13 mouse cellular contexts compared by ENCODE assay signal in genomic region chr9:120797996-120798663, GRCm38 (mm10).
A peak's percentile ranks its signal among the peaks of the same experiment; 100 is the strongest.
DNase-seq lines count a peak whose midpoint lies in the region; ATAC-seq and TF ChIP-seq lines count a peak whose summit lies in the region.
"Had no signal": no experiment of that assay in that cellular context is flagged by ENCODE, and none has a peak within 500 bp of the region (broad histone marks: within the 10 kb centered on the region; RNA-seq: fewer than 3 reads in every experiment).

No protein-coding gene starts in this region.

- H3K4me3 ChIP-seq in left cerebral cortex, adult 2 months: no peak overlapping the region
- H3K4me3 ChIP-seq in embryonic facial prominence, embryonic 15.5 days (replicated peaks): no peak overlapping the region
- H3K4me3 ChIP-seq: liver, embryonic 15.5 days had no signal

- H3K27me3 ChIP-seq in embryonic facial prominence, embryonic 15.5 days: no peaks in the 10 kb centered on the region
- H3K27me3 ChIP-seq: CH12.LX; liver, embryonic 15.5 days; Patski had no signal

- H3K27ac ChIP-seq in left cerebral cortex, adult 2 months: peak overlapping the region; percentile 50
- no peak overlapping the region for H3K27ac ChIP-seq in embryonic facial prominence, embryonic 15.5 days (replicated peaks)
- H3K27ac ChIP-seq: liver, embryonic 15.5 days; stomach, postnatal 0 days had no signal

- ATAC-seq in embryonic facial prominence, embryonic 15.5 days (ENCODE audit: insufficient number of reproducible peaks, low FRiP score, low TSS enrichment, low read depth): peak; percentile 40; the same call in 1 of the 2 replicates
- ATAC-seq: Patski had no signal

- peaks cover 12% of the 10 kb centered on the region; the same call in 1 of the 2 replicates for H3K4me1 ChIP-seq in embryonic facial prominence, embryonic 15.5 days
- H3K4me1 ChIP-seq: liver, embryonic 15.5 days had no signal

- H3K4me2 ChIP-seq in embryonic facial prominence, embryonic 15.5 days (replicated peaks): no peak overlapping the region
- H3K4me2 ChIP-seq: liver, embryonic 15.5 days had no signal

- no peak for TF ChIP-seq CTCF in left cerebral cortex, adult 2 months (IDR thresholded peaks at IDR 0.05)

- H3K9ac ChIP-seq in embryonic facial prominence, embryonic 15.5 days: no peak overlapping the region
- H3K9ac ChIP-seq: liver, embryonic 15.5 days had no signal

- WGBS in embryonic facial prominence, embryonic 15.5 days: 43% methylated on average over 10 of the region's 10 CpGs

- intact Hi-C loops in left cerebral cortex, adult 2 months (cut with DNase I): loop anchor here (5.0 kb wide), 1 partner anchor 134 kb away; no protein-coding TSS in a partner anchor

- DNase-seq in left cerebral cortex, adult 2 months (ENCODE audit: extremely low spot score in 1 of 2, low spot score in 2 of 2): peak; percentile 39 to 52
- no peak for DNase-seq in left cerebral cortex, adult 11 months (ENCODE audit: low spot score)
- DNase-seq in left cerebral cortex, adult 8-10 months (ENCODE audit: low spot score in 2 of 2): peak; percentile 14 to 71
- DNase-seq in right cerebral cortex, postnatal 36 days (ENCODE audit: low spot score in 2 of 2): peak; percentile 43 to 63
- DNase-seq in Muller cell, postnatal 12 days (ENCODE audit: inconsistent ontology term): no peak
- no peak for DNase-seq in thymus, postnatal 10 days (ENCODE audit: low spot score in 2 of 2)
- DNase-seq: heart, postnatal 14 days; lung, postnatal 36 days had no signal

- no peaks in the 10 kb centered on the region for H3K9me3 ChIP-seq in embryonic facial prominence, embryonic 15.5 days (replicated peaks)
- H3K9me3 ChIP-seq: liver, embryonic 15.5 days had no signal

- H3K36me3 ChIP-seq in embryonic facial prominence, embryonic 15.5 days: no peaks in the 10 kb centered on the region
- H3K36me3 ChIP-seq: liver, embryonic 15.5 days had no signal

Comparison
In these comparisons a context has a peak if more than half of its experiments do, and no peak if none do; other contexts are left out.
1. DNase-seq: peak in left cerebral cortex, adult 2 months (2 of 2), left cerebral cortex, adult 8-10 months (2 of 2) and right cerebral cortex, postnatal 36 days (2 of 2); none in left cerebral cortex, adult 11 months (single experiment), Muller cell, postnatal 12 days (single experiment) and thymus, postnatal 10 days (0 of 2).